Mouse (Mus musculus) ES-Bruce4 (cell line): ENCODE results near the gene Slc1a4.

Source experiments
- CTCF ChIP-seq: IDR thresholded peaks from one replicate; pipeline ENCODE4 v1.8.1; 2011; ENCODE audit warnings: low read depth, low read length
- EP300 ChIP-seq: IDR thresholded peaks from 2 replicates; pipeline ENCODE4 v1.6.1; 2011; ENCODE audit warnings: low read depth, low read length; ENCODE audit not compliant: insufficient read depth
- POLR2A ChIP-seq: IDR thresholded peaks from one replicate; pipeline ENCODE4 v1.8.1; 2011; ENCODE audit warnings: low read length; ENCODE audit not compliant: insufficient read depth

DNA sequence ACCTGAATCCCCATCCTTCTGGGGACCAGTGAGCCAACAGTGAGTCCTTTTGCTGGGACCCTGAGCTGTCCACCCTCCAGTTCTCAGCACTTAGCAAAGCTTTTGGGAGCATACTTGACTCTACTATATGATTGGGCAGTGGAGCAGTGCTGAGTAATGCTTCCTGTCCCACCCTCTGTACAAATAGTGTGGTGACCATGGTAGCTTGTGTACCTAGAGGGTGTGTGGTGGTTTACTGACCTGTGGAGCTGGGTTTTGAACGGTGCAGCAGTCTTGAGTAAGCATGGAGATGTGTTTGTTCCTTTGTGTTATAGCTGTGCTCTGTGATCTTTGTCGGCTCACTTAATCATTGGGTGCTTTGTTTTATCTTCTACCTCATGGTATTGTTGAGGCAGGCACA is 13.9 kb upstream of the Slc1a4 start:
- TF ChIP-seq POLR2A: no peak
- TF ChIP-seq CTCF: no peak
- no peak for TF ChIP-seq EP300
